Mouse (Mus musculus): ENCODE data around the gene Rab9.

Rab9 gene

DNA sequence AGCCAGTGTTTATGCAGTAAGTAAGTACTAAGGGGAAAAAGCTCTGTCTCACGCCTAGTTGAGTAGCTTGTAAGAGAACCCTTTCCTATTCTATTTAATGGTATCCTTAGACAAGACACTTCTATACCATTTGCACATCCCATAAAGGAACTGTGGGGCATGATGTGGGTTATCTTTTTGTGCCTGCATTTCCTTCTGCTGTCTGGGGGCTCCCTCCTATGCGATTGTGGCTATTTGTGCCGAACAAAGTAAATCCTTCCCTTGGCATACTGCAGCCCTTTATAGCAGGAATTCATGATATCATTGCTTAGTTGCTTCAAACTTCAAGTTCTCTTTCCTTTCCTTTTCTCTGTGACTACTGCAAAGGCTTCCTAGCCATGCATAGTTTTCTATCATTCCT, 35.1 kb downstream of the Rab9 start:
- DNase-seq, result no peak

DNA sequence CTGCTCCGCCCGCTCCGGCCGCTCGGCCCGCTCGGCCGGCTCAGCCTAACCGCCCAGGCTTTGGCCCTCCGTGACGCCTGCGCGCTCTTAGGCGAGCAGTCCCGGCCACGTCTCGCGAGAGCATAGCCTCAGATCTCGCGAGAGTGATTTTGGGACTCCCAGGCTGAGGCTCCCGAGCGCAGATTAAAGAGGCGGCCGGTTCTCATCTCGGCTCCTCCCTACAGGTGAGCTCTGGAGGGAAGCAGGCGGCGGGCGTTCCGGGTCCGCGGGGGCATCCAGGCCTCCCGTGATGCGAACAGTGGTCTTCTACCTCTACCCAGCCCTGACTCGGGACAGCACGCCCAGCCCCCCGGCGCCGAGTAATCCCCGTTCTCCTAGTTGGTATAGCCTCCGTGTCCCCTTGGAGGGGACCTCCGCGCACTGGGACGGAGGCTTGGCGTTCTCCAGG, 39.0 kb downstream of the Rab9 start, which contains the start of gene Ofd1:
TSS of gene Ofd1 (minus strand) at position 89 of the 448 bp plus-strand sequence.
- DNase-seq, result peak; percentile 95

DNA sequence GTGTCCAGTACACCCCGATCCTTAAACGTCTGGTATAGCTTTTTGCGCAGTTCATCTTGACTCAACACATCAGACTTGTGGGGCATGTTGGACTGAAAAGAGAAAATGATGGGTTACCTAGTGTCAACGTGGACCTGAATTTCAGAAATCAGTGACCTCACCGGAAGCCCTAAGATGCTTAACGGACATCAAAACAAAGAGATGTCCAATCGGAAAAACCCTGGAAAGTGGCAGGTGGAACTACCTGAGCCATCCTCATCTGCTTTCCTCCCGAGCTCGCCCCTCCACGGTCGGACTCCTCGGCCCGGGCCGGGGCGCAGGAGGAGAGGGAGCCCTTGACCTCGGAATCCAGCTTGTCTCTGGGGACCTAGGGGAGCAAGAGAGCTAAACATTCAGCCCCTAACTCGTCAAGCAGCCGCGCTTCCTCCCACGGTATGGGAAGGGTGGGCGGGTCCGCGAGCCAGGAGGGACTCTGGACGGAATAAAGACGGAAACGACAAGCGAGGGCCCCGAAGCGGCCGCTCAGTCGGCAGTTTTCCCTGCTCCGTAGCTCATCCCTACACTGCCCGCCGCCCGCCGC, 39.5 kb downstream of the Rab9 start, which contains the start of gene Trappc2:
TSS of gene Trappc2 (plus strand) at position 539 of the 580 bp plus-strand sequence.
- DNase-seq, result no peak

DNA sequence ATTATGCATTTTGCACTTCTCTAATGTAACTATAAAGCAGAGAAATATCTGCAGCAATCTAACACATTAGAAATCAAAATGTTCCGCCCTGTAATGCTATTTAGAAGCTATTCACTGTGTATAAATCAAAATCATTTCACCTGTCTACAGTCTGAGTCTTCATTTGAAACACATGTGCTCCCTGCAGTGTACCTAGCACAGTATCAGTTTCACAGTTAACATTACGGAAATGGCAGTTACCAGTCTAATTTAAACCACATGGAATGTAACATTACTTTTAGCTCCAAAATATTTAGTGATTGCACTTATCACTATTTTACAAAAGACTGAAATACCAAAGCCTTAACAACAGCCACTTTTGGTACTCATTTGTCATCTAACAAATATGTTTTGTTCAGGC, 44.9 kb downstream of the Rab9 start:
- no peak for DNase-seq

DNA sequence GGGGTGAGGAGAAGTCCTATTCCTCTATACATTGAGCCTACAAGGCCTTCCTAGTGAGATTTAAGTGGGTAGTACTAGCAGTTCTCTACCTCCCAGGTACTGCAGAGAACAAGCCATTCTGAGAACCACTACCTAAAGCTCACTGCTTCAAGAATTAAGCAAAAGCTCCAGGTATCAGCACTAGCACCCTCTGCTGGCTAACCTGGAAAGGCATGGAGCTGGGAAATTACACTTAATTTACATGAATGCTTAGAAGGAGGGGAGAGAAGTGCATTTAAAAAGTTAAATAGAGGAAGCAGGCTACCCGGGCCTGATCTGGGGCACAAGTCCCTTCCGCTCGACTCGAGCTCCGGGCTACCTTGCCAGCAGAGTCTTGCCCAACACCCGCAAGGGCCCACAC, 63.5 kb downstream of the Rab9 start:
- peak; percentile 37 for DNase-seq

DNA sequence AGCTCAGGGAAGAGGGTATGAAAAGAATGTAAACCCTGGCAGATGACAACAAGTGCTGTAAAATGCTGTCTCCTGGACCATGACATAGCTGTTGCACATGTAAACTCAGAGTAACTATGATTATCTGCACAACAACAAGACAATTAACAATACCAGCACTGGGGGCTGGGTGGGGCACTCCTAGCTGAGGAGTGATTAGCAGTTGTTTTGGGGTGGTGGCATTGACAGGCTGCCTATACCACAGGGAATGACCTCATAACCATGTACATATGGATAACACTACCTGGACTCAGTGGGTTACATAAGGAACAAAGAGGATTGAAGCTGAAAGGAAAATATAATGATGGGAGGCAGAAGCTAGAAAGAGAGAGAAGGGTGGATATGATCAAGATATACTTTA, 71.8 kb downstream of the Rab9 start:
- DNase-seq, result no peak

Measured in retina, postnatal 1 day (tissue).